Comparison of ENCODE assay signal across 9 mouse cellular contexts in genomic region chr7:112400175-112400574, GRCm38 (mm10). TPM values are rescaled to one million over a fixed set of nuclear protein-coding genes. Genes with fewer than 3 reads are reported as not detected.
DNase-seq lines count a peak whose midpoint lies in the region; ATAC-seq and TF ChIP-seq lines count a peak whose summit lies in the region.
"Had no signal": no experiment of that assay in that cellular context is flagged by ENCODE, and none has a peak within 500 bp of the region (broad histone marks: within the 10 kb centered on the region; RNA-seq: fewer than 3 reads in every experiment).

No protein-coding gene starts in this region.

- TF ChIP-seq CTCF in G1E (IDR thresholded peaks at IDR 0.05; ENCODE audit: low read depth, low read length): peak; percentile 60
- peak; percentile 72 for TF ChIP-seq CTCF in bone marrow, adult 2 months (IDR thresholded peaks at IDR 0.05; ENCODE audit: control insufficient read depth, insufficient read depth, low read length)
- TF ChIP-seq CTCF in lung, embryonic 14.5 days (IDR thresholded peaks at IDR 0.05; ENCODE audit: low read depth): peak; percentile 95

- no peaks in the 10 kb centered on the region for H3K4me1 ChIP-seq in G1E (ENCODE audit: insufficient read depth, low read depth, low read length)
- H3K4me1 ChIP-seq in bone marrow, adult 2 months (ENCODE audit: control insufficient read depth, insufficient read depth, low read length): no peaks in the 10 kb centered on the region
- H3K4me1 ChIP-seq in embryonic facial prominence, embryonic 14.5 days (ENCODE audit: control insufficient read depth, insufficient read depth, low read length): peaks cover 3% of the 10 kb centered on the region; the same call in 1 of the 2 replicates
- no peaks in the 10 kb centered on the region for H3K4me1 ChIP-seq in lung, embryonic 14.5 days (ENCODE audit: insufficient read depth)

- H3K36me3 ChIP-seq in G1E (replicated peaks): no peaks in the 10 kb centered on the region
- no peaks in the 10 kb centered on the region for H3K36me3 ChIP-seq in embryonic facial prominence, embryonic 14.5 days (ENCODE audit: control insufficient read depth, insufficient read depth, low read length)
- H3K36me3 ChIP-seq in lung, embryonic 14.5 days (ENCODE audit: insufficient read depth): no peaks in the 10 kb centered on the region
- H3K36me3 ChIP-seq: limb, embryonic 12.5 days had no signal

- no peak overlapping the region for H3K9ac ChIP-seq in embryonic facial prominence, embryonic 14.5 days (ENCODE audit: low read depth, low read length)
- H3K9ac ChIP-seq in lung, embryonic 14.5 days: no peak overlapping the region
- H3K9ac ChIP-seq: limb, embryonic 12.5 days had no signal

- no peak for ATAC-seq in G1E (ENCODE audit: extremely low read depth, insufficient number of reproducible peaks, low FRiP score, poor library complexity, severe bottlenecking)
- no peak for ATAC-seq in embryonic facial prominence, embryonic 14.5 days (ENCODE audit: low read depth)
- peak; percentile 21; the same call in 1 of the 2 replicates for ATAC-seq in lung, embryonic 14.5 days (ENCODE audit: insufficient read depth)

- no peak for DNase-seq in G1E (ENCODE audit: low spot score)
- peak; percentile 92 for DNase-seq in embryonic facial prominence, embryonic 14.5 days (ENCODE audit: low spot score)
- peak; percentile 30 to 71 for DNase-seq in heart, adult 9 months (ENCODE audit: low spot score in 2 of 2)
- DNase-seq in kidney, postnatal 10 days: peak; percentile 92
- peak; percentile 96 for DNase-seq in lung, embryonic 14.5 days
- peak; percentile 51 for DNase-seq in retina, adult 2 months (ENCODE audit: low read depth, low spot score)
- peak; percentile 86 for DNase-seq in urinary bladder, postnatal 14 days (ENCODE audit: low spot score)

- no peak overlapping the region for H3K27ac ChIP-seq in bone marrow, adult 2 months (ENCODE audit: control insufficient read depth, insufficient read depth, low read depth, low read length, poor library complexity)
- H3K27ac ChIP-seq in embryonic facial prominence, embryonic 14.5 days (replicated peaks; ENCODE audit: low read depth, low read length): no peak overlapping the region
- no peak overlapping the region for H3K27ac ChIP-seq in lung, embryonic 14.5 days (ENCODE audit: low read depth)
- H3K27ac ChIP-seq: limb, embryonic 12.5 days had no signal

- H3K4me2 ChIP-seq in embryonic facial prominence, embryonic 14.5 days (ENCODE audit: low read depth, low read length): no peak overlapping the region
- no peak overlapping the region for H3K4me2 ChIP-seq in lung, embryonic 14.5 days
- H3K4me2 ChIP-seq: limb, embryonic 12.5 days had no signal

- H3K9me3 ChIP-seq in G1E (replicated peaks): peaks cover 20% of the 10 kb centered on the region
- H3K9me3 ChIP-seq in embryonic facial prominence, embryonic 14.5 days (ENCODE audit: control insufficient read depth, low read length): no peaks in the 10 kb centered on the region
- no peaks in the 10 kb centered on the region for H3K9me3 ChIP-seq in lung, embryonic 14.5 days (ENCODE audit: low read depth, low read length)
- H3K9me3 ChIP-seq: limb, embryonic 12.5 days had no signal

- H3K4me3 ChIP-seq in G1E (ENCODE audit: low read depth, low read length): no peak overlapping the region
- no peak overlapping the region for H3K4me3 ChIP-seq in bone marrow, adult 2 months (replicated peaks; ENCODE audit: control insufficient read depth, low read depth, low read length)
- no peak overlapping the region for H3K4me3 ChIP-seq in embryonic facial prominence, embryonic 14.5 days (ENCODE audit: low read depth, low read length)
- H3K4me3 ChIP-seq in lung, embryonic 14.5 days (ENCODE audit: low read depth, low read length): no peak overlapping the region
- H3K4me3 ChIP-seq: limb, embryonic 12.5 days had no signal

- H3K27me3 ChIP-seq in G1E (ENCODE audit: insufficient read depth, low read length): no peaks in the 10 kb centered on the region
- H3K27me3 ChIP-seq in embryonic facial prominence, embryonic 14.5 days (replicated peaks; ENCODE audit: control insufficient read depth, insufficient read depth, low read length): no peaks in the 10 kb centered on the region
- no peaks in the 10 kb centered on the region for H3K27me3 ChIP-seq in lung, embryonic 14.5 days (ENCODE audit: insufficient read depth, low read length)

- WGBS in bone marrow, adult 2 months: 37% methylated on average over 6 of the region's 6 CpGs
- 42% methylated on average over 6 of the region's 6 CpGs for WGBS in embryonic facial prominence, embryonic 14.5 days
- WGBS in lung, embryonic 14.5 days: 41% methylated on average over 6 of the region's 6 CpGs

- TF ChIP-seq POLR2A in bone marrow, adult 2 months (IDR thresholded peaks at IDR 0.05; ENCODE audit: borderline replicate concordance, control insufficient read depth, low read depth, low read length): no peak

RNA-seq across cellular contexts. Expression of gene Parva, which starts 27.1 kb away (rescaled TPM):
- total RNA-seq in G1E (2014; fragmentation: Nextera tagmentation) (not detected in 2 replicates), G1E (2017) (0.05 and 0.12 TPM in 2 replicates)
- not detected in 2 replicates for polyA plus RNA-seq in G1E (2012)
- polyA plus RNA-seq in bone marrow, adult 2 months (2011; ENCODE audit: insufficient read depth, insufficient read length, low replicate concordance, missing spikeins): 5.9 and 6.2 TPM in 2 replicates
- 93.4 and 95.4 TPM in 2 replicates for polyA plus RNA-seq in embryonic facial prominence, embryonic 14.5 days (2014; fragmentation: Nextera tagmentation; extraction: Ambion mirVana)
- polyA plus RNA-seq in lung, embryonic 14.5 days (2014; fragmentation: Nextera tagmentation; extraction: Ambion mirVana): 102 and 105 TPM in 2 replicates

Comparison
In these comparisons a context has a peak if more than half of its experiments do, and no peak if none do; other contexts are left out.
1. RNA of gene Parva, which starts 27.1 kb away (polyA plus RNA-seq): 102 to 105 TPM in lung, embryonic 14.5 days and 93.4 to 95.4 TPM in embryonic facial prominence, embryonic 14.5 days; 5.9 to 6.2 TPM in bone marrow, adult 2 months and not detected in G1E; every median in the first group is over 10 times any median in the second.
2. Peak in every context shown above with its lines, with median percentiles within 50 percentile points of each other: CTCF ChIP-seq.